Mouse (Mus musculus) lung, adult 2 months (tissue): Measurements from ENCODE around the gene Tmprss9. TPM values are rescaled to one million over a fixed set of nuclear protein-coding genes. Genes with fewer than 3 reads are reported as not detected.

Experiments
- DNase-seq: peaks from one replicate; pipeline ENCODE4 v3.0.0; 2022
- H3K4me1 ChIP-seq: fragments of 200-500 bp; 2 replicates; pipeline ENCODE4 v1.6.1; 2011; ENCODE audit warnings: low read length; ENCODE audit not compliant: control insufficient read depth, insufficient read depth
- H3K4me3 ChIP-seq: fragments of 200-500 bp; replicated peaks from 2 replicates; pipeline ENCODE3; 2011; ENCODE audit warnings: low read depth, mild to moderate bottlenecking, control low read depth, low read length; ENCODE audit errors: extremely low read depth
- CTCF ChIP-seq: fragments of 200-500 bp; IDR thresholded peaks from 2 replicates; pipeline ENCODE4 v1.5.1; 2011; ENCODE audit warnings: mild to moderate bottlenecking, low read length, control low read depth; ENCODE audit not compliant: insufficient read depth
- POLR2A ChIP-seq: fragments of 200-500 bp; IDR thresholded peaks from 2 replicates; pipeline ENCODE4 v1.6.1; 2011; ENCODE audit warnings: low read depth, mild to moderate bottlenecking, control low read depth, low read length, borderline replicate concordance; ENCODE audit errors: extremely low read depth
- WGBS: fragments of 180-500 bp; shearing (Covaris S2); methylation state at CpG from one replicate; pipeline ENCODE4 v1.1.7; 2018; 5-methylcytosine and 5-hydroxymethylcytosine counted together
- polyA plus RNA-seq: library from polyadenylated mRNA; depleted of rRNA; stranded (reverse); fragments of >200 nt; gene quantifications from 2 replicates; pipeline ENCODE4 v1.2.3, GENCODE M21; 2012

The Tmprss9 gene
- polyA plus RNA-seq, 1 experiment: 0.07 TPM

DNA sequence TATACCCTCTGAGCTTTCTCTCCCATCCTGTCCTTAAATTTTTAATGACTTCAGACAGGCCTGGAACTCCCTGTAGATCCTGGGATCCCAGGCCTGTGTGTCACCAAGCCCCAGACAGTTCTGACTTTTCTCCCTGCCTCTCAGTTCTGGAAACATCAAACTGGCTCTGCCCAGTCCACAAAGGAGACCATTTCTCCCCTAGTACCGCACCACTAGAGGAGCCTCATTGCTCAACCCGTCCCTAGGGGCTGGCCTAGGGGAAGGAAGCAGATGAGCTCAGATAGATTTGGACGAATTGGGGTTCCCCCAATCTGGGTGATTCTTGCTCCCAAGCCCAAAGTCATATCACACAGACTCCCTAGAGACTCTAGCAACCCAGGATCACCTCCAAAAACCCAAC lies 63.6 kb downstream of the Tmprss9 start:
- H3K4me3 ChIP-seq: no peak overlapping the region
- WGBS: 24% methylated on average over 3 of the region's 3 CpGs
- peaks cover 54% of the 10 kb centered on the region for H3K4me1 ChIP-seq
- DNase-seq: no peak
- TF ChIP-seq CTCF (no peak), POLR2A (no peak)

DNA sequence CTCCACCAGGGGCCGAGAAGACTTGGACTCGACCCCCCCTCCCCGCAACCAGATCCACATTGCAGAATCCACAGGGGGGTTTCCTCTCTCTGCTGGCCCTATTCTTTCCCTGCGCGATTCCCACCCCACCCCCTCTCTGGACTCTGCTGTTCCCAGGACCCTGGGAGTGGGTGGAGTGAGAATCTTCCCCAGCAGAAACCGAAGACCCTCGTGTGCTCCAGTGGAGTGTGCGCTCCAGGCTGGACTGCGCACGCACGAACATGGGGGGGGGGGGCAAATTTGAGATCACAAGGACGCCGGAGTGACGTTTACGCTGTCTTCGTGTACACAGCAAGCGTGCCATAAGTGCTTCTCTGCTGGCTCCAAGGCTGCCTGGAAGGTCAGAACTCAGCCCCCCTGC lies 64.0 kb downstream of the Tmprss9 start:
- no peak for DNase-seq
- Histone ChIP-seq H3K4me3 (no peak overlapping the region), H3K4me1 (peaks cover 59% of the 10 kb centered on the region)
- TF ChIP-seq POLR2A (no peak), CTCF (no peak)
- WGBS: 13% methylated on average over 17 of the region's 17 CpGs

GRCm38 (mm10) chr10:80936135-80936809 lies 64.6 kb downstream of the Tmprss9 start:
- H3K4me3 ChIP-seq: peak overlapping the region; percentile 35
- peak; percentile 73 for DNase-seq
- H3K4me1 ChIP-seq: peaks cover 64% of the 10 kb centered on the region
- 3% methylated on average over 37 of the region's 37 CpGs for WGBS
- TF ChIP-seq POLR2A (no peak), CTCF (no peak)

- TF ChIP-seq CTCF (no peak), POLR2A (no peak)
- 13% methylated on average over 6 of the region's 6 CpGs for WGBS
- peaks cover 63% of the 10 kb centered on the region for H3K4me1 ChIP-seq
- no peak for DNase-seq
- H3K4me3 ChIP-seq: peak overlapping the region; percentile 35
Observed at GRCm38 (mm10) chr10:80936810-80937164, 65.1 kb downstream of the Tmprss9 start.

GRCm38 (mm10) chr10:80937646-80938045 lies 66.0 kb downstream of the Tmprss9 start:
- peaks cover 57% of the 10 kb centered on the region for H3K4me1 ChIP-seq
- H3K4me3 ChIP-seq: no peak overlapping the region
- 22% methylated on average over 8 of the region's 8 CpGs for WGBS
- DNase-seq: peak; percentile 84
- TF ChIP-seq POLR2A: no peak
- no peak for TF ChIP-seq CTCF

DNA sequence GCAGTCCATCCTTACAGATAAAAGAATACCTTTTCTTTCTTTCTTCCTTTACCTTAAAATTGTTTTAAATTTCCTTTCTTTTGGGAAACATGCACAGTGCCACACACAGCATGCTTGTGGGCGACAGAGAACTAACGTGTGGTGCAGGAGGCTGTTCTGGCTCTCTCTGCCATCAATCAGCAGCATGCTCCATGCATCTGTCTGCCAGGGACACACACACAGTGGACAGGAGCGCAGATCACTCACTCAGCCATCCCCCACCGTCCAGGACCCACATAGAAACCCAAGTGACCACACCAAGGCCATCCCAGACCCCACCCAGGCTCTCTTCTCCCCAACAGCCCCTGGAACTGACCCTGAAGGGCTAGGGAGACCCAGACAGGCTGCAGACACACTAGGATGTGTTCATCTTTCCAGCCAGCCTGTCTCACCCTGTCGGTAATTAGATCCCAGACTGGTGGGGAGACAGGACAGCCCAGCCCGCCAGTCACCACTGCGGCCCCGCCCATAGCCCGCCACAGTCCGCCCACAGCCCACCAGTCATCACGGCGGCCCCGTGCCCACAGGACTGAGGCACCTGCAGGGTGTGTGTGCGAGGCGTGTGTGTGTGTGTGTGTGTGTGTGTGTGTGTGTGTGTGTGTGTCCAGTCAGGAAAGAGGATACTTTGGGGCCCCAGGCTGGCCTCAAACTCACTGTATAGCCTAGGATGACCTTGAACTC lies 67.3 kb downstream of the Tmprss9 start:
- H3K4me3 ChIP-seq: no peak overlapping the region
- no peak for DNase-seq
- peaks cover 47% of the 10 kb centered on the region for H3K4me1 ChIP-seq
- 23% methylated on average over 15 of the region's 15 CpGs for WGBS
- TF ChIP-seq CTCF: no peak
- no peak for TF ChIP-seq POLR2A

- Histone ChIP-seq H3K4me1 (peaks cover 45% of the 10 kb centered on the region), H3K4me3 (peak overlapping the region; percentile 13)
- TF ChIP-seq POLR2A (peak; percentile 69; the same call in 1 of the 2 replicates), CTCF (no peak)
- WGBS: 2% methylated on average over 28 of the region's 28 CpGs
- peak; percentile 86 for DNase-seq
Observed at GRCm38 (mm10) chr10:80939671-80940070, 68.0 kb downstream of the Tmprss9 start.

DNA sequence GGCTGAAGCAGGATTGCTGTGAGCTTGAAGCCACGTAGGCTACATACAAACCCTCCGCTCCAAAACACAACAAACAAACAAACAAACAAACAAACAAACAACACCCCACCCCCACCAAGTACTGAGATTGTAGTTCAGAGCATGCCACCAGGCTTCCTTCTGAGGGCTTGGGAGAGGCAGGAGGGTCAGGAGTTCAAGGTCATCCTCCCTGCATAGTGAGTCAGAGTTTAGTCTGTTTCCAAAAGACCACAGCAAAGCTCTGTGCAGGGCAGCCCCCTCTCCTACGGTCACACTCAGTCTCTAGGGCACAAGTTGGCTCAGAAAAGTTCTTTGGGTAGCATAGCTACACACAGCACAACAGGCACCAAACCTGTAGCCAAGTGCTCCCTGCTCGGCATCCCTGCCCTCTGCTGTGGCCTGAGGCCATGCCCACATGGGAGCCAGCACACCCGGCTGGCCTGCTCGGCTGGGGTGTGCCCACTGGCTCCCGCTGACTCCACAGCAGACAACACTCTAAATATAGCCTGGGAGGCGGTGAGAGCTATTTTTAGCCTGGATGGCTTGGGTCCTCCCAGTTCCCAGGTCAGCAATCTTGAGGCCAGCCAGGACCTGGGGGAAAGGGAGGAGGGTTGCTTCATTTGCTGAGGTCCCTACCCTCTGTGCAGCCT lies 68.8 kb downstream of the Tmprss9 start:
- Histone ChIP-seq H3K4me3 (no peak overlapping the region), H3K4me1 (peaks cover 45% of the 10 kb centered on the region)
- TF ChIP-seq CTCF: no peak
- peak; percentile 49; the same call in 1 of the 2 replicates for TF ChIP-seq POLR2A
- 13% methylated on average over 8 of the region's 8 CpGs for WGBS
- peak; percentile 59 for DNase-seq

GRCm38 (mm10) chr10:80940988-80941347 lies 69.3 kb downstream of the Tmprss9 start:
- no peak overlapping the region for H3K4me3 ChIP-seq
- WGBS: 2% methylated on average over 2 of the region's 2 CpGs
- DNase-seq: no peak
- TF ChIP-seq CTCF: no peak
- peak; percentile 9; the same call in 1 of the 2 replicates for TF ChIP-seq POLR2A
- H3K4me1 ChIP-seq: peaks cover 43% of the 10 kb centered on the region
